Mouse (Mus musculus): ENCODE measurements around the gene Hoxd8. TPM values are rescaled to one million over a fixed set of nuclear protein-coding genes. Genes with fewer than 3 reads are reported as not detected.
A peak's percentile ranks its signal among the peaks of the same experiment; 100 is the strongest.

Hoxd8 gene
- polyA plus RNA-seq (2014; fragmentation: Nextera tagmentation; extraction: Ambion mirVana), result 2.6 and 2.9 TPM in 2 replicates

- no peak within 1 kb of the TSS for H3K27ac ChIP-seq (ENCODE audit: low read length)
- 2% methylated on average over 39 of the region's 52 CpGs for WGBS
- no peaks in the 10 kb centered on the region for H3K36me3 ChIP-seq (ENCODE audit: control insufficient read depth, insufficient read depth, low read length)
- H3K27me3 ChIP-seq (ENCODE audit: control insufficient read depth, insufficient read depth, low read length), result peaks cover 70% of the 10 kb centered on the region
- H3K4me1 ChIP-seq (ENCODE audit: control insufficient read depth, insufficient read depth, low read length), result peaks cover 6% of the 10 kb centered on the region; the same call in 1 of the 2 replicates
- H3K4me3 ChIP-seq (ENCODE audit: low read depth, low read length), result peak within 1 kb of the TSS; percentile 33
- peak within 1 kb of the TSS; percentile 60 for H3K4me2 ChIP-seq (replicated peaks; ENCODE audit: low read depth, low read length)
- peak within 1 kb of the TSS; percentile 21; the same call in 1 of the 2 replicates for H3K9ac ChIP-seq (replicated peaks; ENCODE audit: low read depth, low read length)
- no peak for ATAC-seq (ENCODE audit: insufficient number of reproducible peaks, insufficient read depth, low FRiP score, low read depth)
- H3K9me3 ChIP-seq (ENCODE audit: control insufficient read depth, low read depth, low read length), result no peaks in the 10 kb centered on the region
These were observed at the start of gene Hoxd8 for GRCm38 (mm10) chr2:74704393-74704998. Gene Hoxd8 (plus strand): TSS chr2:74704615.

GRCm38 (mm10) chr2:74654743-74655419 lies 49.5 kb upstream of the Hoxd8 start:
- Histone ChIP-seq H3K27me3 (ENCODE audit: control insufficient read depth, insufficient read depth, low read length) (peaks cover 59% of the 10 kb centered on the region), H3K9me3 (ENCODE audit: control insufficient read depth, low read depth, low read length) (no peaks in the 10 kb centered on the region), H3K4me3 (ENCODE audit: low read depth, low read length) (no peak overlapping the region), H3K4me1 (ENCODE audit: control insufficient read depth, insufficient read depth, low read length) (peaks cover 3% of the 10 kb centered on the region; the same call in 1 of the 2 replicates), H3K9ac (replicated peaks; ENCODE audit: low read depth, low read length) (no peak overlapping the region), H3K4me2 (replicated peaks; ENCODE audit: low read depth, low read length) (no peak overlapping the region), H3K27ac (ENCODE audit: low read length) (no peak overlapping the region), H3K36me3 (ENCODE audit: control insufficient read depth, insufficient read depth, low read length) (no peaks in the 10 kb centered on the region)
- ATAC-seq (ENCODE audit: insufficient number of reproducible peaks, insufficient read depth, low FRiP score, low read depth), result no peak
- WGBS, result 5% methylated on average over 19 of the region's 20 CpGs

- 2% methylated on average over 44 of the region's 47 CpGs for WGBS
- peaks cover 59% of the 10 kb centered on the region for H3K27me3 ChIP-seq (ENCODE audit: control insufficient read depth, insufficient read depth, low read length)
- peak overlapping the region; percentile 26 for H3K4me3 ChIP-seq (ENCODE audit: low read depth, low read length)
- H3K36me3 ChIP-seq (ENCODE audit: control insufficient read depth, insufficient read depth, low read length), result no peaks in the 10 kb centered on the region
- H3K9ac ChIP-seq (replicated peaks; ENCODE audit: low read depth, low read length), result no peak overlapping the region
- peaks cover 3% of the 10 kb centered on the region; the same call in 1 of the 2 replicates for H3K4me1 ChIP-seq (ENCODE audit: control insufficient read depth, insufficient read depth, low read length)
- no peak overlapping the region for H3K27ac ChIP-seq (ENCODE audit: low read length)
- peak overlapping the region; percentile 47 for H3K4me2 ChIP-seq (replicated peaks; ENCODE audit: low read depth, low read length)
- H3K9me3 ChIP-seq (ENCODE audit: control insufficient read depth, low read depth, low read length), result no peaks in the 10 kb centered on the region
- ATAC-seq (ENCODE audit: insufficient number of reproducible peaks, insufficient read depth, low FRiP score, low read depth), result no peak
These were observed 49.0 kb upstream of the Hoxd8 start for GRCm38 (mm10) chr2:74655420-74655781.

- Histone ChIP-seq H3K27ac (ENCODE audit: low read length) (no peak overlapping the region), H3K4me3 (ENCODE audit: low read depth, low read length) (peak overlapping the region; percentile 26), H3K9ac (replicated peaks; ENCODE audit: low read depth, low read length) (no peak overlapping the region), H3K4me2 (replicated peaks; ENCODE audit: low read depth, low read length) (peak overlapping the region; percentile 47), H3K4me1 (ENCODE audit: control insufficient read depth, insufficient read depth, low read length) (peaks cover 3% of the 10 kb centered on the region; the same call in 1 of the 2 replicates), H3K27me3 (ENCODE audit: control insufficient read depth, insufficient read depth, low read length) (peaks cover 59% of the 10 kb centered on the region), H3K36me3 (ENCODE audit: control insufficient read depth, insufficient read depth, low read length) (no peaks in the 10 kb centered on the region), H3K9me3 (ENCODE audit: control insufficient read depth, low read depth, low read length) (no peaks in the 10 kb centered on the region)
- under 1% methylated on average over 65 of the region's 69 CpGs for WGBS
- ATAC-seq (ENCODE audit: insufficient number of reproducible peaks, insufficient read depth, low FRiP score, low read depth), result no peak
These were observed 48.4 kb upstream of the Hoxd8 start for GRCm38 (mm10) chr2:74655821-74656631.

- Histone ChIP-seq H3K36me3 (ENCODE audit: control insufficient read depth, insufficient read depth, low read length) (no peaks in the 10 kb centered on the region), H3K27ac (ENCODE audit: low read length) (no peak overlapping the region), H3K4me2 (replicated peaks; ENCODE audit: low read depth, low read length) (no peak overlapping the region), H3K27me3 (ENCODE audit: control insufficient read depth, insufficient read depth, low read length) (peaks cover 61% of the 10 kb centered on the region), H3K4me1 (ENCODE audit: control insufficient read depth, insufficient read depth, low read length) (peaks cover 3% of the 10 kb centered on the region; the same call in 1 of the 2 replicates), H3K9ac (replicated peaks; ENCODE audit: low read depth, low read length) (no peak overlapping the region), H3K9me3 (ENCODE audit: control insufficient read depth, low read depth, low read length) (no peaks in the 10 kb centered on the region), H3K4me3 (ENCODE audit: low read depth, low read length) (no peak overlapping the region)
- ATAC-seq (ENCODE audit: insufficient number of reproducible peaks, insufficient read depth, low FRiP score, low read depth), result no peak
- 2% methylated on average over 4 of the region's 4 CpGs for WGBS
These were observed 47.8 kb upstream of the Hoxd8 start for GRCm38 (mm10) chr2:74656632-74657021.

GRCm38 (mm10) chr2:74657251-74658023 lies 47.0 kb upstream of the Hoxd8 start:
- Histone ChIP-seq H3K27me3 (ENCODE audit: control insufficient read depth, insufficient read depth, low read length) (peaks cover 61% of the 10 kb centered on the region), H3K9me3 (ENCODE audit: control insufficient read depth, low read depth, low read length) (no peaks in the 10 kb centered on the region), H3K9ac (replicated peaks; ENCODE audit: low read depth, low read length) (no peak overlapping the region), H3K4me3 (ENCODE audit: low read depth, low read length) (0 out of 2 replicates have a peak overlapping the region, but pooled peaks have one; percentile 8), H3K4me2 (replicated peaks; ENCODE audit: low read depth, low read length) (no peak overlapping the region), H3K36me3 (ENCODE audit: control insufficient read depth, insufficient read depth, low read length) (no peaks in the 10 kb centered on the region), H3K27ac (ENCODE audit: low read length) (no peak overlapping the region), H3K4me1 (ENCODE audit: control insufficient read depth, insufficient read depth, low read length) (peaks cover 3% of the 10 kb centered on the region; the same call in 1 of the 2 replicates)
- WGBS, result 3% methylated on average over 62 of the region's 62 CpGs
- no peak for ATAC-seq (ENCODE audit: insufficient number of reproducible peaks, insufficient read depth, low FRiP score, low read depth)

GRCm38 (mm10) chr2:74658024-74658666 lies 46.3 kb upstream of the Hoxd8 start:
- under 1% methylated on average over 15 of the region's 15 CpGs for WGBS
- no peaks in the 10 kb centered on the region for H3K36me3 ChIP-seq (ENCODE audit: control insufficient read depth, insufficient read depth, low read length)
- no peak overlapping the region for H3K4me2 ChIP-seq (replicated peaks; ENCODE audit: low read depth, low read length)
- no peak for ATAC-seq (ENCODE audit: insufficient number of reproducible peaks, insufficient read depth, low FRiP score, low read depth)
- H3K9ac ChIP-seq (replicated peaks; ENCODE audit: low read depth, low read length), result no peak overlapping the region
- H3K9me3 ChIP-seq (ENCODE audit: control insufficient read depth, low read depth, low read length), result no peaks in the 10 kb centered on the region
- H3K27me3 ChIP-seq (ENCODE audit: control insufficient read depth, insufficient read depth, low read length), result peaks cover 65% of the 10 kb centered on the region
- H3K4me1 ChIP-seq (ENCODE audit: control insufficient read depth, insufficient read depth, low read length), result peaks cover 3% of the 10 kb centered on the region; the same call in 1 of the 2 replicates
- no peak overlapping the region for H3K27ac ChIP-seq (ENCODE audit: low read length)
- peak overlapping the region; percentile 8; the same call in 1 of the 2 replicates for H3K4me3 ChIP-seq (ENCODE audit: low read depth, low read length)

Measured in stomach, embryonic 14.5 days (tissue).